Mouse (Mus musculus): ENCODE results near the gene Zmiz2. TPM values are rescaled to one million over a fixed set of nuclear protein-coding genes. Genes with fewer than 3 reads are reported as not detected.

Zmiz2 gene
- polyA plus RNA-seq, 1 experiment from 2014 or later = 7.1 TPM

DNA sequence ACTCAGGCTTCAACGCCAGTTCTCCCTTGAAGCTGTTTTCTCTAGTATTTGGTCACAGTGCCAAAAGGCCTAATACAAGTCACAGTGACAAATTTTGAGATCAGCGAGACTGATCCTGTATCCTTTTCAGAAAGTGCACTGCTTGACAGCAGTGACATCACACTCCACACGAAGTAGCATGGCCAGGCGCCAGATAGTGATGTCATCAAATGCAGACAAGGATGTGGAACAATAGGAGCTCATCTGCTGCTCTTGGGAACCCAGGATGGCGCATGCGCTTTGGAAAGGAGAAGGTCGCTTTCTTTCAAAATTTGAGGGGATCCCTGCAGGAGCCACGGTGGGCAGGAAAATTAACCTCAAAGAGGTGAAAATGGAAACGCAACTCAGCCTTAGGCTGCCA is 16.1 kb upstream of the Zmiz2 start:
- Histone ChIP-seq H3K27me3 (ENCODE audit: control insufficient read depth, insufficient read depth, low read length) (no peaks in the 10 kb centered on the region), H3K36me3 (ENCODE audit: control insufficient read depth, insufficient read depth, low read length) (no peaks in the 10 kb centered on the region), H3K9ac (ENCODE audit: low read length) (no peak overlapping the region), H3K9me3 (ENCODE audit: control insufficient read depth, low read length) (no peaks in the 10 kb centered on the region), H3K4me1 (replicated peaks; ENCODE audit: control insufficient read depth, insufficient read depth) (no peaks in the 10 kb centered on the region), H3K4me2 (replicated peaks; ENCODE audit: low read depth) (no peak overlapping the region), H3K4me3 (ENCODE audit: low read depth, low read length) (no peak overlapping the region), H3K27ac (replicated peaks) (no peak overlapping the region)
- TF ChIP-seq CTCF (IDR thresholded peaks at IDR 0.05; ENCODE audit: low read depth) (no peak), EP300 (optimal IDR thresholded peaks at IDR 0.05) (no peak)
- whole genome bisulfite sequencing = 84% methylated on average over 9 of the region's 9 CpGs
- ATAC-seq (ENCODE audit: low FRiP score, low TSS enrichment) = no peak
- no peak for DNase-seq (ENCODE audit: low spot score)

DNA sequence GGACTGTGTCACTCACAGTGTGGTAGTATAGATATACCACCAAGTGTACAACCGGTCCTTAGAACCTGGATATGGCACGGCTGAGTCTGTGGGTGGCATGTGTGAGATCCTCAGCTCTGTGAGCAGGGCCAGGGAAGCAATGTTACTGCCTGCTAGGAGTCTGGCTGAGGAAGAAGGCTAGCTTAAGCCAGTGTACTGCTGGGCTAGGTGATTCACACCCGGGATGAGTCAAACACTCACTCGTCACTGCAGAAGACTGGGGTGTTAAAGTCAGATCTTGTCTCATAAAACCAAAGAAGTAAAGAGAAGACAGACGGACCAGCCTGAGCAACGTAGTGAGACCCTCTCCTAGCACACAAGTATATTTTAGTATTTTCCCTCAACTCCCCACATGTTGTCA is 8.0 kb upstream of the Zmiz2 start:
- no peak for DNase-seq (ENCODE audit: low spot score)
- H3K9me3 ChIP-seq (ENCODE audit: control insufficient read depth, low read length) = no peaks in the 10 kb centered on the region
- H3K4me1 ChIP-seq (replicated peaks; ENCODE audit: control insufficient read depth, insufficient read depth) = no peaks in the 10 kb centered on the region
- no peak overlapping the region for H3K27ac ChIP-seq (replicated peaks)
- H3K4me3 ChIP-seq (ENCODE audit: low read depth, low read length) = no peak overlapping the region
- H3K36me3 ChIP-seq (ENCODE audit: control insufficient read depth, insufficient read depth, low read length) = no peaks in the 10 kb centered on the region
- ATAC-seq (ENCODE audit: low FRiP score, low TSS enrichment) = 0 out of 2 replicates have a peak, but pooled peaks have one; percentile 29
- H3K4me2 ChIP-seq (replicated peaks; ENCODE audit: low read depth) = no peak overlapping the region
- no peaks in the 10 kb centered on the region for H3K27me3 ChIP-seq (ENCODE audit: control insufficient read depth, insufficient read depth, low read length)
- 74% methylated on average over 6 of the region's 6 CpGs for whole genome bisulfite sequencing
- no peak for TF ChIP-seq EP300 (optimal IDR thresholded peaks at IDR 0.05)
- no peak for TF ChIP-seq CTCF (IDR thresholded peaks at IDR 0.05; ENCODE audit: low read depth)
- H3K9ac ChIP-seq (ENCODE audit: low read length) = no peak overlapping the region

DNA sequence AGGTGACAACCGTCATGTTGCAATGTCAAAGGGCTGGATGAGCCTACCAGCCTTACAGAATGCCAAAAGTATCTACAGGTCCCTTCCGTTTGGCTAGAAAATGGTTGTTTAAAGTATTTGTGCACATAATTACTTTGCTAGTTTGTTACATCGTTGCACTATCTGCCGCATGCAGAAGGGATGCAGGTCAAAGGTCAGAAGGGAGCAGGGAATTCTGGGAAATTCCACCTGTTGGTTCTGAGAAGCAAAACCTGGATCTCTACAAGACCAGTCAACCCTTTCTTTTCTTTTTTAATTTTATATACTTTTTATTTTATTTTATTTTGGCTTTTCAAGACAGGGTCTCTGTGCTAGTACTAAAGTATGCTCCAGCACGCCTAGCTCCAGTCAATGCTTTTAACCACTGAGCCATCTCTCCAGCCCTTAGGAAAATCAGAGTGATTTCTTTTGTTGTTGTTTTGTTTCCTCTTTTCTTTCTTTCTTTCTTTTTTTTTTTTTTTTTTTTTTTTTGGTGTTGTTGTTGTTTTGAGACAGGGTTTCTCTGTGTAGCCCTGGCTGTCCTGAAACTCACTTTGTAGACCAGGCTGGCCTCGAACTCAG is 648 bp upstream of the Zmiz2 start:
- no peaks in the 10 kb centered on the region for H3K9me3 ChIP-seq (ENCODE audit: control insufficient read depth, low read length)

DNA sequence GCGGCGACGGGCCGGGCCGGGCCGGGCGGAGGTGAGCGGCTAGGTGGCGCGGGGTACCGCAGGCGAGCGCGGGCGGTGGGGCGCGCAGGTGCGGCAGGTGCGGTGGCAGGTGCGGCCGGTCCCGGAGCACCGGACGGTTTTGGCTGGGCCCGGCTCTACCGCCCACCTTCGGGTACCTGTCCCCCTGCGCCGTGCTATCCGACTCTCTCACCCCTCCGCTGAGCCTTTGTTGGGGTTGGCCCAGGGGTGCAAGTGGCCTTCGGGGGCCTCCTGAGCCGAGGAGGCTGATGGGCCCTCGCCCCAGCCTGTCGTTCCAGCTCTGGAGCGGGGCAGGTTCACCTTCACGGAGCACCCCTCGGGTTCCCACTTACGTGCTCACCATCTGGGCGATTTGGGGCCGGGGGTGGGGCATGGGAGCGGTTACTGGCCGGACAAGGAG is 628 bp downstream of the Zmiz2 start:
- WGBS = under 1% methylated on average over 18 of the region's 43 CpGs
- H3K36me3 ChIP-seq (ENCODE audit: control insufficient read depth, insufficient read depth, low read length) = no peaks in the 10 kb centered on the region
- no peaks in the 10 kb centered on the region; the same call in 1 of the 2 replicates for H3K4me1 ChIP-seq (replicated peaks; ENCODE audit: control insufficient read depth, insufficient read depth)
- TF ChIP-seq CTCF (IDR thresholded peaks at IDR 0.05; ENCODE audit: low read depth) = no peak
- no peak for TF ChIP-seq EP300 (optimal IDR thresholded peaks at IDR 0.05)
- no peaks in the 10 kb centered on the region for H3K9me3 ChIP-seq (ENCODE audit: control insufficient read depth, low read length)
- peak overlapping the region; percentile 75 for H3K4me3 ChIP-seq (ENCODE audit: low read depth, low read length)
- ATAC-seq (ENCODE audit: low FRiP score, low TSS enrichment) (no peak), DNase-seq (ENCODE audit: low spot score) (peak; percentile 51)
- H3K4me2 ChIP-seq (replicated peaks; ENCODE audit: low read depth) = peak overlapping the region; percentile 93
- H3K9ac ChIP-seq (ENCODE audit: low read length) = peak overlapping the region; percentile 89
- no peaks in the 10 kb centered on the region for H3K27me3 ChIP-seq (ENCODE audit: control insufficient read depth, insufficient read depth, low read length)
- peak overlapping the region; percentile 97 for H3K27ac ChIP-seq (replicated peaks)

More for the DNA sequence above, 648 bp upstream of the Zmiz2 start:
- Histone ChIP-seq H3K4me2 (replicated peaks; ENCODE audit: low read depth) (no peak overlapping the region), H3K27ac (replicated peaks) (peak overlapping the region; percentile 97), H3K36me3 (ENCODE audit: control insufficient read depth, insufficient read depth, low read length) (no peaks in the 10 kb centered on the region), H3K27me3 (ENCODE audit: control insufficient read depth, insufficient read depth, low read length) (no peaks in the 10 kb centered on the region), H3K4me3 (ENCODE audit: low read depth, low read length) (no peak overlapping the region), H3K4me1 (replicated peaks; ENCODE audit: control insufficient read depth, insufficient read depth) (no peaks in the 10 kb centered on the region; the same call in 1 of the 2 replicates), H3K9ac (ENCODE audit: low read length) (peak overlapping the region; percentile 89)
- DNase-seq (ENCODE audit: low spot score) (no peak), ATAC-seq (ENCODE audit: low FRiP score, low TSS enrichment) (no peak)
- no peak for TF ChIP-seq CTCF (IDR thresholded peaks at IDR 0.05; ENCODE audit: low read depth)
- no peak for TF ChIP-seq EP300 (optimal IDR thresholded peaks at IDR 0.05)
- WGBS = 89% methylated on average over 6 of the region's 6 CpGs

DNA sequence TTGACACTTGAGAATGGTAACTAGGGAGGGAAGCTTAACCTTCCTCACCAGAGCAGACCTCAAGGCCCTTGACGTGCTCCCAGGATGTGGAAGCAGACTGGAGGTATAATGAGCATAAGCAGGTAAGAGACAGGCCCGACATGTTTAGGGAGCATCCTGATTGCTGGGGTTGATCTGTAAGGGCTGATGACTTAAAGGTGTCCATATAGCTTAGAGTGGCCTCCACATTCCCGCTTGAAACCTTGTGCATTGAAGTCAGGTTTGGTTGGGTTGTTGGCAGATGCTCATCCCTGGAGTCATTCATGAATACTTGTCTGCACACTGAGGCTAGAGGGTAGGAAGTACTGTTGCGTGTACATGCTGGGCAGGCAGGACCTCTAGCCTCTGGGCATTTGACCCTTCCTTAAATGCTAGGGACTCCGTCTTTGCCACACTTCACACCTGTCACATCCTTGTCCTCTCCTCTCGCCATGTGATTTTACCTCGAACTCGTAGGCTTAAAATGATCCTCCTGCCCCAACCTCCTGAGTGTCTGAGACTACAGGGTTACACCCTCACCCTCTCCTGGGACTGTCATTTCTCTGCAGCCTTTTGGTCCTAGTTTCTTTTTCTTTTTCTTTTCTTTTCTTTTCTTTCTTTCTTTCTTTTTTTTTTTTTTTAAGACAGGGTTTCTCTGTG is 1.6 kb downstream of the Zmiz2 start:
- peak overlapping the region; percentile 89; the same call in 1 of the 2 replicates for H3K9ac ChIP-seq (ENCODE audit: low read length)
- H3K4me1 ChIP-seq (replicated peaks; ENCODE audit: control insufficient read depth, insufficient read depth) = no peaks in the 10 kb centered on the region; the same call in 1 of the 2 replicates
- TF ChIP-seq CTCF (IDR thresholded peaks at IDR 0.05; ENCODE audit: low read depth) (no peak), EP300 (optimal IDR thresholded peaks at IDR 0.05) (no peak)
- H3K27ac ChIP-seq (replicated peaks) = no peak overlapping the region
- DNase-seq (ENCODE audit: low spot score) (no peak), ATAC-seq (ENCODE audit: low FRiP score, low TSS enrichment) (no peak)
- H3K27me3 ChIP-seq (ENCODE audit: control insufficient read depth, insufficient read depth, low read length) = no peaks in the 10 kb centered on the region
- H3K9me3 ChIP-seq (ENCODE audit: control insufficient read depth, low read length) = no peaks in the 10 kb centered on the region
- H3K36me3 ChIP-seq (ENCODE audit: control insufficient read depth, insufficient read depth, low read length) = 0 out of 2 replicates have a peak, but pooled peaks cover 5% of the 10 kb centered on the region
- peak overlapping the region; percentile 75 for H3K4me3 ChIP-seq (ENCODE audit: low read depth, low read length)
- H3K4me2 ChIP-seq (replicated peaks; ENCODE audit: low read depth) = peak overlapping the region; percentile 93
- 79% methylated on average over 8 of the region's 8 CpGs for WGBS
